Mouse (Mus musculus): ENCODE data around the gene Mars2.

GRCm38 (mm10) chr1:55265447-55265846, 28.5 kb downstream of the Mars2 start:
- TF ChIP-seq CTCF (IDR thresholded peaks at IDR 0.05; ENCODE audit: control insufficient read depth, insufficient read depth, insufficient replicate concordance, low read depth, low read length) (no peak), POLR2A (IDR thresholded peaks at IDR 0.05; ENCODE audit: control insufficient read depth, low read depth, low read length) (no peak)
